Mouse (Mus musculus): ENCODE data around the gene Tnp1. TPM values are rescaled to one million over a fixed set of nuclear protein-coding genes. Genes with fewer than 3 reads are reported as not detected.

Gene Tnp1
- total RNA-seq, 2 experiments from 2014 or later: not detected

DNA sequence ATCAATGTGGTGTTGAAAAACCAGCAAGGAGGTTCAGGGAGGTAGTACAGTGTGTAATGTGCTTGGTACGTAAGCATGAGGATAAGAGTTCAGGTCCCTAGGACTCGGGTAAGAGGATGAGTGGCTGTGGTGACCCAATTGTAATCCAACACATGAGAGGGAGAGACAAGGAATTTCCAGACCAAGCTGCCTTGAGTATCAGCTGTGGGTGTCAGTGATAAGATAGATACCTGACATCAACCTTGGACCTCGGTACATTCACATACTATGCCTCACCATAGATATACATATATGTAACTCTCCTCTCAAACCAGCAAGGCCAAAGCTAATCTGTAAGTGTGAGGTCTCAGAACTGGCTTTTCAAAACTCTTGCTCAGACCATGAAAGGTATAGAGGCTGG lies 10.4 kb upstream of the Tnp1 start:
- ATAC-seq (replicated peaks; ENCODE audit: poor library complexity, severe bottlenecking): no peak

DNA sequence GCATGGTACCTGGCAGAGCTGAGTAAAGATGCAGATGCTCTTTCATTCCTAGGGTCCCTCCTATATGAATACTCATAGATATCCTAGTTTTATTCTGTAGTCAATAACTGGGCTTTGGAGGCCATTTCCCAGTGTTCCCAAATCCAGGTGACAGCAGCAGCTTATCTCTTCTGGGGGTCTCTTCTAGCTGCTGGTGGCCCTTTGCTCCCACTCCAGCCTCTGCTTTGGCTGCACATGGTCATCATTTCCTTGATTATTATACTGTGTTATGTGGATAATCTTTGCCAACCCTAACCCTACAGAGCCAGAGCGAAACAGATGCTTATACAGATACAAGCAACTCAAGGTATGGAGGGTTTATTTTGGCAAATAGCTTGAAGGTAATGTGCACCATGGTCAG lies 8.9 kb downstream of the Tnp1 start:
- no peak for ATAC-seq (replicated peaks; ENCODE audit: poor library complexity, severe bottlenecking)

DNA sequence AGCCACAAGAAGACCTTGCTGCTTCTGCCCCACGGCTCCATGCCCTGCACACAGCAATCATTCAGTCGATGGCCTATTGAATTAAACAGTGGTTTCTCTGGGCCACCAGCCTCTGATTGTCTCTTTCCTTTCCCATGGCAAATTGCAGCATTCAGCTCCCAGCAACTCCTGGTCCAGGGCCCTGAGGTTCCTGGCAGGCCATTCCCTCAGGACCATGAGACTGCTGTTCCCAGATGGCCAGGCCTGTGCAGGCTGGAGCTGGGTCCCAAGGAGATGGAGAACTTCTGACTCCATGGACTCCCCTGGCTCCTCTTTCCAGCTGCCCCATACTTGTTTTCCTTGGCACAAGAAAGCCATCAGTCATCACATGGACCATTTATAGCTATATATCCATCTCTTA lies 10.8 kb downstream of the Tnp1 start:
- ATAC-seq (replicated peaks; ENCODE audit: poor library complexity, severe bottlenecking): no peak

DNA sequence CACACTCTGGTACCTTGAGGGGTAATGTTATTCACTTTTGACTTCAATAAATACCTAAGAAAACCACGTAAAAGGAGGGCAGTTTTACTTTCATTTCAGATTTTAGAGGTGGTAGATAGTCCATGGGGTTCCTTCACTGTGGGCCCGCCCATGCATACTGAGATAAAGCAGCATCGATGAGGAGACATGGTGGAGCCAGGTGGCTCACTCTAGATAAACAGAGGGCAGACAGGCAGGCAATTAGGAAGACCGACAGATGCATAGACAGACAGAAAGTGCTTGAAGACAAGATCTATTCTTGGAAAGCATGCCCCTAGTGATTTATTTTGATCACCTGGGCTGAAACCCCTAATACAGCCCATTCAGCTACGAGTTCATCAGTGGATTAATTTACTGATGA lies 13.1 kb downstream of the Tnp1 start:
- ATAC-seq (replicated peaks; ENCODE audit: poor library complexity, severe bottlenecking): no peak

DNA sequence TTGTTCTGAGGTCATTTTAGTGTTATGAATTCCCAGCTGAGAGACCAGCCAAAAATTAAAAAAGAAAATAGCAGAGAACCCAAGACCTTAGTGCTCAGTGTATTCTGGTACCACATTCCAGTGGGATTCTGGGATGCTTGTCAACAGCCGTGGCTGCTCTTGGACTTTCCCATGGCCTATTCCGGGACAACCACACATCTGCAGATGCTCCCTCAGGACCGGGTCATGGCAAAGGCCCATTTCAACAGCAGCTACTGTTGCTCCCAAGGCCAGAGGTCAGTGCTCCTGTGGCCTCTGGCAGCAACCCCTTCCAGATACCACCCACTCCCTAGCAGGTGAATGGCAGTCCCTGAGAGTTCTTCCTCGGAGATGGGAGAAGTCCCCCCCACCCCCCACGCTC lies 13.7 kb downstream of the Tnp1 start:
- ATAC-seq (replicated peaks; ENCODE audit: poor library complexity, severe bottlenecking): no peak

DNA sequence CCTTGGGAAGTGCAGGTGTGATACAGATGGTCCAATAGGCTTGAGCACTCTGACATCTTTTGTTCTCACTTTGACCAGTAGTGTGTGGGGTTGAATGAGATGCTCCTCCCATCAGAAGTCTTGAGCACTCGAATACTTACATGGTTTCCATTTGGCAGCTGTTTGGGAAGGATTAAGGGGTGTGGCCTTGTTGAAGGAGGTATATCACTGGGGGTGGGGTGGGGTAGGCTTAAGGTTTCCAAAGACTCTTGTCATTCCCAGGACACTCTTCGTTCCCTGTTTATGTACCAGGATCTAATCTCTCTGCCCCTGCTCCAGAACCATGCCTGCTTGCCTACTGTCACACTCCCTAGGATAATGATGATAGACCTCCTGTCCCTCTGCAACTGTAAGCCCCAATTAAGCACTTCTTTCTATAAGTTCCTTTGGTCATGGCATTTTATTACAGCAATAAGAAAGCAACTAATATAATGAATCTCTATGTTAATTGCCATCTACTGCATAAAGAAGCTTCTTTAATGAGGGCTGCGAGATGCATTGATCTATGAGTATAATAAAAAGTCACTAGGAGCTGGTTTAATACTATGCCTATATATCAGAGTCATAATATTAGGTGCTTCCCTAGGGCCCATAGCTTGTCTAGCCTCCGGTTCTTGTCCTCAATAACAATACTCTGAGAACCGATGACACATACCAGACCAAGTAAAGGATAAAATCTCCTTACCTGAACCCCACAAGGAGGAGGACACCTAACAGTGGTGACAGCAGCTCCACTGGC lies 20.8 kb downstream of the Tnp1 start:
- ATAC-seq (replicated peaks; ENCODE audit: poor library complexity, severe bottlenecking): no peak

DNA sequence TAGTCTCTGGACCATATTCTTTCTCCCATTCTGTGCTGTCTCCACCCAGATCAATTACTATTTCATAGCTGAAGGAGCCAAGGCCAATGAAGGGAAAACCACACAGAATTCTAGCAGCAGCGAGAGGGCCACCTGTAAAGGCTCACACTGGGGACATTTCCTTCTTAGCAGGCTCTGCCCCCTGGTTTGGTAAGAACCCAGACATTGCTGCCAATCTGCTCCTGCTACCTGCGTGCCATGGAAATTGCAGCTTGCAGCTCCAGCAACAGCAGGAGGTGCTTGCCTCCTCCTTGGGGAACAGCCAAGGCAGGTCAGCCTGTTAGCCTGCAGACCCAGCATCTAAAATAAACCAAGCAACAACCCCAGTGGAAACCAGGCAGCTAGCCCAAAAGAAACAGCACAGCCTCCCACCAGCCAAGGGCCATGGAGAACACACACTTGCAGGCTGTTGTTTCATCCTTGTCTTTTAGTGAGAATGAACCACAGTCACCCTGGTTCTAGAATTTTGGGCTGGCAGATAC lies 22.7 kb downstream of the Tnp1 start:
- no peak for ATAC-seq (replicated peaks; ENCODE audit: poor library complexity, severe bottlenecking)

DNA sequence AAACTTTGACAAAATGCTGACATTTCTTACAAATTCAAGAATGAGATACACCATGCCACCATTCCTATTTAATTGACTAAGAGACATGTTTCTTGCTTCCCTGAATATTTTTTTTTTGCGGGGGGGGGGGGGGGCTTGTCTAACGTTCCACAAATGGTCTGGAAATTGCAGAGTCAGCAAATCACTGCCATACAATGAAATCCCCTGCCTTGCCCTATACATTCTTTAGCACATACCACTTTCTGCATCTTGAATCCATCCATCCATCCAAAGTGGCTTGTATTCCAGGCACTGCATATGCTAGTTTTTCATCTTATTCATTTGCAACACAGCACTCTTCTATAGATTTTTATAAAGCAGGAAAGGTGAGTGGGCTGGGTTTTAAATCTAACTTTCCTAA lies 23.5 kb downstream of the Tnp1 start:
- ATAC-seq (replicated peaks; ENCODE audit: poor library complexity, severe bottlenecking): no peak

DNA sequence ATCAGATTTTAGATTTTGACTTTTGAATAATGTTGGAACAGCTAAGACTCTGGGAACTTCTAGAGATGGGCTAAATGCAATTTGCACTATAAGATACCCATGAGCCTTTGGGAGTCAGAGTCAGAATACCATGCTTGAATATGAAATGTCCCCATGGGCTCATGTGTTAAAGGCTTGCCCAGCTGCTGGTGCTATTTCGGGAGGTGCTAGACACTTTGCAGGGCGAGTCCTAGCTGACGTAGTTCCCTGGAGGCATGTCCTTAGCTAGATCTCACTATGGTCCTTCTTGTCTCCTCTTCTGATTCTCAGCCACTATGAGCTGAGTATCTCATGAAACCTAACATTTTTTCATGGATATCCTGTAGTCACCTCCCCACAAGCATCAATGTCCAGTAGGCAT lies 26.8 kb downstream of the Tnp1 start:
- ATAC-seq (replicated peaks; ENCODE audit: poor library complexity, severe bottlenecking): no peak

DNA sequence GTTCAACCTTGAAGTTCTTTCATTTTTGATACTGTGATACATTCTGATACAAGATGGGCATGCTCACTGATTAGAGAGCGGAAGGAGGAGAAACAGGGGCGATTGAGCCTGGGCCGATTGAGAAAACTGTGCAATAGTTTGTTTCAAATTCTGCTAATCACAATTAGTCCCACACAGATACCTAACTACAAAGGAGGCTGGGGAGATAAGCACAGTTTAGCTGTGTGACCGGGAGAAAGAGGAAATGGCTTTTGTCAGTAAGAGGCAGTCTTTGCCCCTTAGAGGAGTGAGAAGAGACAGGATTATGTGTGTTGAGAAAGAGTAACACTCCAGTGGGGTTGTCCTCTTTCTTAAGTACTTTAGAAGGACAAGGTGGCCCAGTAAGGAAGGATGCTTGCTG lies 29.0 kb downstream of the Tnp1 start:
- ATAC-seq (replicated peaks; ENCODE audit: poor library complexity, severe bottlenecking): no peak

DNA sequence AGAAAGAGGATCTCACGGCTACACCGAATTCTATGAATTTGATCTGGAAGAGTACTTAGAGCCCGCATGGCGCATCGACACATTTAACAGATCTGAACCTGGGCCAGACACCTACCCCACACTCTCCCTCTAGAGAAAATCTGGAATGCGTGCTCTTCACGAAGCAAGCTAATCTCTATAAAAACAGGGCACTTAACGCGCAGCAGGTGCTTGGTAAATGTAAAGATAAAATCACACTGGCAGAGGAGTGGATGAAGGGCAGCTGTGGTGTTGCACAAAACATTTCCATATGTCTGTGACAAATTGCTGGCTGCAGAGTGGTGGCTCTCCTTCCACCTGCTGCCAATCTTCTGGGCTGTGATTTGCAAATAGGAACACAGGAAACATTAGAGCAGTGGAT lies 36.8 kb downstream of the Tnp1 start:
- no peak for ATAC-seq (replicated peaks; ENCODE audit: poor library complexity, severe bottlenecking)

DNA sequence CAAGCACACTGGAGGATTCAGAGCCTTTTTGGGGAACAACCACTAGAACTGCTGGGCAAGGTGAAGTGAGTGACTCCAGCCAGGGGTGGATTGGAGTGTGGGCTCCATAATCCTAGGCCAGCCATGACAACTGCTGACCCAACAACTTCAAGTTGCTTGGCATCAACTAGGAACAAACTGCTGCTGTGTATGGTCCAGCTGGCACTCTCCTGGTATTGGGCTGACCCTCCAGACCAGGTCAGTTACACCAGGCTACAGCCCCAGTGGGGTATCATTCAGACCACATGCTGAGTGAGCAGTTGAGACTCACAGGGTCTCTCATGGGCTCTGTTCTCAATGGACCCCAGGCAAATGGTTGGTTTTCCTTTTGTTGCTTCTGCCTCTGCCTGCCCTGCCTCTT lies 41.5 kb downstream of the Tnp1 start:
- ATAC-seq (replicated peaks; ENCODE audit: poor library complexity, severe bottlenecking): no peak

DNA sequence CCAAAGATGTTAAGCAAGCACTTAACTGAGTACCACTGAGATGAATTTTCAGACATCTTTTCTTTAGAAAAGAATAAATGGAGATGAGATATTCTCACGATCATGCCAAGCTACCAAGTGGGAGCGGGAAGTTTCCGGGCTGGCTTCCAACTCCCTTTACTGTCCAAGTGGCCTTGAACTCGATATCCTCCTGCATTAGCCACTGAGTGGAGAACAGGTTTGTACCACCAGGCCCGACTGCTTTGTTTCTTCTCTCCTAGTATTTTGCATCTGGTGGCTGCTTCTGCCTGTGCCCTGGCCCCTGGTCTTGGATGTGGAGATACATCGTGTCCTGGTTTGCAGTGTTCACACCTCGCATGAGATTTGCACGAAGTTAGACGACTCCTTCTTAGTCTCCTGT lies 45.2 kb downstream of the Tnp1 start:
- ATAC-seq (replicated peaks; ENCODE audit: poor library complexity, severe bottlenecking): no peak

DNA sequence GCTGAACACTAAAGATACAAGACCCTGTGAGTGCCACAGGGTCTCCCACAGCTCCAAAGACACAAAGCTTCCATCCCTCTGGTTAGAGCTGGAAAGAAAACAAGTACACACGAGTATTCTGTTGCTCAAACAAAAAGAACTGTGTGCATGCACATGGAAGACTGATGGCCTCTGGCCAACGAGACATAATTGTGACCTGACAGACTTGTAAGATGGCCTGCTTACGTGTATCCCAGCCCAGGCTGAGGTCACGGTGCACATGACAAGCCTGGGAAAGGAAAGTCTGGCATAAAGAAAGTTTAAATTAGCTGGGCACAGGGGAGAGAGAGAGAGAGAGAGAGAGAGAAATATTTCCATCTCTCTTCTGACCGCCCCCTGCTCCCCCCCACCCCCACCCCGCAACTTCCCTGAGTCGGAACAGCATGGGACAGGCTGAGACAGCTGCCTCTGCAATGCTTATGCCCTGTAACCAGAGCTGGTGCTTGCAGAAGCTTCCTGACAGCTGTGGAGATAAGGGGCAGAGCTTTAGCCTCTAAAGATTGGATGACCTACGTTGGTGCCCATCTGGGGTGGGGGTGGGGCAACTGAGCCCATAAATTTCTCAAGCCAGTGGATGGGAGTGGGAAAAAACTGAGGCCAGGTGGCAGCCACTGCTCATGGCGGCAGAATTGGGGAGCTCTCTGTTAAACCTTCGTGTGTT lies 46.4 kb downstream of the Tnp1 start:
- ATAC-seq (replicated peaks; ENCODE audit: poor library complexity, severe bottlenecking): no peak

DNA sequence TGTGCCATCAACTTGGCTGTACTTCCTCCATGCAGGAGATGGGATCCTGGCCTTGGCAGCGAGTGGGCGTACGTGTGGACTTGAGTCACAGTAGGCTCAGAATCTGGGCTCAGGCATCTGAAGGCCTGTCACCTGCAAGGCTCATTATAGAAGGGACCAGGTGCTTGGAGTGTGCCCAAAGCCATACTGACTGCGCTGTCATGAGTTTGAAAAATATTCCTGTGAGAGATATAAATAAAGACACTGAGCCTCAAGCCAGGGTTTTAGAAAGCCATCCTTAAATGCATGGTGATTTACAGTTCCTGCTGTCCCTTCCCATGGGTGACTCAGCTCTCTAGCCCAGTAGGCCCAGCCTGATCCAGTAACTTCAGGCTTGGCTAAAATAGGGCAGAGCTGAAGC lies 49.3 kb downstream of the Tnp1 start:
- ATAC-seq (replicated peaks; ENCODE audit: poor library complexity, severe bottlenecking): no peak

Other genes with a start within 250 kb of the Tnp1 start
- gene Igfbp2, start 191.4 kb downstream of the Tnp1 start, total RNA-seq (2014; fragmentation: Nextera tagmentation): not detected in 2 replicates
- gene Igfbp2, start 191.4 kb downstream of the Tnp1 start, total RNA-seq (2017): not detected in 2 replicates
- not detected in 2 replicates for gene Igfbp5, start 141.0 kb downstream of the Tnp1 start, total RNA-seq (2014; fragmentation: Nextera tagmentation)
- gene Igfbp5, start 141.0 kb downstream of the Tnp1 start, total RNA-seq (2017): 0.09 TPM in 1 of 2 replicates, not detected in the other

Measured in granulocyte monocyte progenitor cell, adult 5-6 weeks (primary cell).